Mouse (Mus musculus): ENCODE measurements at regions not wholly inside any gene's neighbourhood (a gene's known extent, or its start where the extent isn't known, plus 50 kb on each side); places are given as distances from the start of the nearest gene placed in this dataset.
"Not testable (repeated sequence)": the region's sequence is repeated elsewhere in the genome, so short reads cannot be mapped to it uniquely, and the experiment has no call there.

DNA sequence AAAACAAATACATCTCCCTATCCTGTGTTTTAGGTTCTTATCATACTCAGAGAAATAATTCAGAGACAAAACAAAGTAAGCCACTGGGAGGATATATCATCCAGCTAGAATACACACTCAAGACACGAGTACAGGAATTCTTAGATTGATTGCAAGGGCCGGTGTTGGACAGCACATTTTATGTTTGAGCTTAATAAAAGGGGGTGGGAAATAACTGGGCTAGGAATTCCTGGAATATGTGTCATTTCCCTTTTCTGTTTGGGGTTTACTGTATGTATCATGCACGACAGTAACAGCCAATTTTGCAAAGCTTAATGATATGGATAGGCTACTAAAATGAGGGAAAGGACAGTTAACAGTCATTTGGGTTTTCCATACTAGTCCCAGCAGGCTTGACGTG, 158.1 kb upstream of the Fundc1 start:
- no peak overlapping the region for H3ac ChIP-seq (ENCODE audit: control insufficient read depth, insufficient read length)
- H3K36me3 ChIP-seq (ENCODE audit: control insufficient read depth, insufficient read depth), result no peaks in the 10 kb centered on the region
- no peaks in the 10 kb centered on the region for H3K79me2 ChIP-seq (ENCODE audit: control insufficient read depth, insufficient read depth)
- H3K27me3 ChIP-seq (ENCODE audit: control insufficient read depth, insufficient read depth, insufficient read length), result no peaks in the 10 kb centered on the region
- no peak overlapping the region for H3K4me3 ChIP-seq
- TF ChIP-seq MYOG (IDR thresholded peaks at IDR 0.05; ENCODE audit: control insufficient read depth in 1 of 3, insufficient read depth in 1 of 3, insufficient read length in 2 of 3, low read depth in 2 of 3) (no peak), CEBPB (IDR thresholded peaks at IDR 0.05; ENCODE audit: insufficient read depth, poor library complexity, severe bottlenecking) (no peak), REST (IDR thresholded peaks at IDR 0.05; ENCODE audit: insufficient read depth, insufficient read length) (no peak), SRF (IDR thresholded peaks at IDR 0.05; ENCODE audit: control insufficient read depth, insufficient read length, low read depth) (no peak)
- H3K4me2 ChIP-seq (ENCODE audit: low read depth), result peak overlapping the region; percentile 44

DNA sequence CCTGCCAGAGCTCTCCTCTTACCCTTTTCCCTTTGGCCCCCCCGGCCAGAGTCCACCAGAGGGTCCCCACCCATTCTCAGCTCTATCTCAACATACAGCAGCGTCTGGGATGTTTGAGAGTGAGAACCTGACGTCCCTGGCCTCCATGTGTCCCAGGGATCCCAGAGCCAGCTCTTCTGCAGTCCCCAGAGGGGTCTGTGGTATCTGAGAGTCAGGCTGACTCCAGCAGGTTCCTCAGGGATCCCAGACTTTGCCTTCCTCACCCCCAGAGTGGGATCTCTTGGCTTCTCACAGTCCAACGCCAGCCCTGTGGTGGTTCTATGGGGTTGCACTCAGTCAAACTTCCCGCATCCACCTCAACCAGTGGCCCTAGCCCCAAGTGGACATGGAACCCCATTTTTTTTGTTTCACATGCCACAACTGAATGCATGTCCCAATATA, 153.7 kb upstream of the Fundc1 start:
- Histone ChIP-seq H3ac (ENCODE audit: control insufficient read depth, insufficient read length) (no peak overlapping the region), H3K27me3 (ENCODE audit: control insufficient read depth, insufficient read depth, insufficient read length) (no peaks in the 10 kb centered on the region), H3K79me2 (ENCODE audit: control insufficient read depth, insufficient read depth) (no peaks in the 10 kb centered on the region), H3K4me3 (no peak overlapping the region), H3K36me3 (ENCODE audit: control insufficient read depth, insufficient read depth) (no peaks in the 10 kb centered on the region), H3K4me2 (ENCODE audit: low read depth) (no peak overlapping the region)
- TF ChIP-seq MYOG (IDR thresholded peaks at IDR 0.05; ENCODE audit: control insufficient read depth in 1 of 3, insufficient read depth in 1 of 3, insufficient read length in 2 of 3, low read depth in 2 of 3) (no peak), TCF12 (IDR thresholded peaks at IDR 0.05; ENCODE audit: insufficient read depth, poor library complexity, severe bottlenecking) (no peak), E2F4 (IDR thresholded peaks at IDR 0.05; ENCODE audit: insufficient read depth) (no peak), MAX (IDR thresholded peaks at IDR 0.05; ENCODE audit: low read depth) (no peak), REST (IDR thresholded peaks at IDR 0.05; ENCODE audit: insufficient read depth, insufficient read length) (no peak), MYOD1 (IDR thresholded peaks at IDR 0.05; ENCODE audit: control insufficient read depth in 1 of 3, insufficient read length in 2 of 3, low read depth in 2 of 3) (no peak), CEBPB (IDR thresholded peaks at IDR 0.05; ENCODE audit: insufficient read depth, poor library complexity, severe bottlenecking) (no peak), SRF (IDR thresholded peaks at IDR 0.05; ENCODE audit: control insufficient read depth, insufficient read length, low read depth) (no peak)

DNA sequence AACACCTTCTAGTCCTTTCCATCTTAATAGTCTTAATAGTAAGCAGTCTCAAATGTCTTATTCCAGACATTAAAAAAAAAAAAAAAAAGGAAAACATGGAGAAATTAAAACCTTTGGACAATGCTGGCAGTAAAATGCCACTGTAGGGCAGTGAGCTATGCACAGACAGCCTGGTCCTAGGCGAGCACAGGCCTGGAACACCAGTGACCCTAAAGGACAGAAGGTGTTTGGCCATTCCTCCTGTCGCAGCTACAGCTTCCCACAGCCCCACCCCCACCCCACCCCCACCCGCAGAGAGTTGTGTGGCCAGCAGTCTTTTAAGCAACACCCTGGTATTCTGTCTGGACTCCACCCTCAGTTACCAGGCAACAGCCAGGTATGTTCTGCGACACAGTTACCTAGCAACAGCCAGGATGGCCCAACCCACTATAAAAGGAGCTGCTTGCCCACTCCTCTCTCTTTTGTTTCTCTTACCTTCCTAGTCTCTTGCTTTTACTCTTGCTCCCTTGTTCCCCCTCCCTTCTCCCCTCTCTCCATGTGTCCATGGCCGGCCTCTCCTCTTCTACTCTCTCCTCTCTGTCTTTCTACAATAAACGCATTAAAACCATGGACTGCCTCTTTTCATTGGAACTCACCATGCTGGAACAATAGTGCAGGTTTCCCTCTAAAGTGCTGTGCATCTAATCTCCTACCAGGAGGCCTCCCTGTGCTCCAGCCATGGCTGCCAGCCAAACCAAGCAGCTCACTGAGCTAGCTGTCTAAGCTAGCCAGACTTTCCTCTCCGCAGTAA, 153.1 kb upstream of the Fundc1 start:
- TF ChIP-seq POLR2AphosphoS2 (IDR thresholded peaks at IDR 0.05; ENCODE audit: insufficient read length, low read depth) (no peak), MYOG (IDR thresholded peaks at IDR 0.05; ENCODE audit: control insufficient read depth in 1 of 3, insufficient read depth in 1 of 3, insufficient read length in 2 of 3, low read depth in 2 of 3) (no peak), MAX (IDR thresholded peaks at IDR 0.05; ENCODE audit: low read depth) (no peak), SRF (IDR thresholded peaks at IDR 0.05; ENCODE audit: control insufficient read depth, insufficient read length, low read depth) (no peak), POLR2A (IDR thresholded peaks at IDR 0.05; ENCODE audit: insufficient read length, low read depth) (no peak), TCF3 (IDR thresholded peaks at IDR 0.05; ENCODE audit: insufficient read length, low read depth) (no peak), TCF12 (IDR thresholded peaks at IDR 0.05; ENCODE audit: insufficient read depth, poor library complexity, severe bottlenecking) (no peak), REST (IDR thresholded peaks at IDR 0.05; ENCODE audit: insufficient read depth, insufficient read length) (no peak), USF1 (IDR thresholded peaks at IDR 0.05; ENCODE audit: low read depth) (no peak)
- Histone ChIP-seq H3K79me2 (ENCODE audit: control insufficient read depth, insufficient read depth) (no peaks in the 10 kb centered on the region), H3ac (ENCODE audit: control insufficient read depth, insufficient read length) (no peak overlapping the region), H3K4me2 (ENCODE audit: low read depth) (no peak overlapping the region), H3K4me3 (no peak overlapping the region), H3K36me3 (ENCODE audit: control insufficient read depth, insufficient read depth) (no peaks in the 10 kb centered on the region), H3K27me3 (ENCODE audit: control insufficient read depth, insufficient read depth, insufficient read length) (no peaks in the 10 kb centered on the region)

DNA sequence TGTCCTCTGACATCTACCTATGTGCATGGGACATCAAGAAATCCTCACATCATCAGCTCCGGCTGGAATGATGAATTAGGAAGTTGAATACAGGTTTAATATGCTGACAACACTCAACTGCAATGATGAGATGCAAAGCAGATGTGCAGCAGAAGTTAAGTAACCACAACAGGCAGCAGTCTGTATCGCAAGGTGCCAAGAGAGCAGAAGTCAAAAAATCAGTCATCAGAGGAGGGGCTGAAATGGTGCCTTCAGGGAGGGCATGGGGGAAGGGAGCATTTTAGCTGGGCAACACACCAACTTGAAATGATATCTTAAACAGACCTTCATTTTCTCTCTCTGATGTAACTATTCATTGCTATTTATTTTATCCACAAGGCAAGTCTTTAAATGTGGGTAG, 152.3 kb upstream of the Fundc1 start:
- H3K36me3 ChIP-seq (ENCODE audit: control insufficient read depth, insufficient read depth), result no peaks in the 10 kb centered on the region
- TF ChIP-seq POLR2A (IDR thresholded peaks at IDR 0.05; ENCODE audit: insufficient read length, low read depth) (no peak), USF1 (IDR thresholded peaks at IDR 0.05; ENCODE audit: low read depth) (no peak), E2F4 (IDR thresholded peaks at IDR 0.05; ENCODE audit: insufficient read depth) (no peak), TCF3 (IDR thresholded peaks at IDR 0.05; ENCODE audit: insufficient read length, low read depth) (no peak), MAX (IDR thresholded peaks at IDR 0.05; ENCODE audit: low read depth) (no peak), POLR2AphosphoS2 (IDR thresholded peaks at IDR 0.05; ENCODE audit: insufficient read length, low read depth) (no peak), REST (IDR thresholded peaks at IDR 0.05; ENCODE audit: insufficient read depth, insufficient read length) (no peak)
- no peaks in the 10 kb centered on the region for H3K27me3 ChIP-seq (ENCODE audit: control insufficient read depth, insufficient read depth, insufficient read length)
- H3K79me2 ChIP-seq (ENCODE audit: control insufficient read depth, insufficient read depth), result no peaks in the 10 kb centered on the region
- H3K4me3 ChIP-seq, result no peak overlapping the region
- no peak overlapping the region for H3K4me2 ChIP-seq (ENCODE audit: low read depth)
- H3ac ChIP-seq (ENCODE audit: control insufficient read depth, insufficient read length), result no peak overlapping the region

DNA sequence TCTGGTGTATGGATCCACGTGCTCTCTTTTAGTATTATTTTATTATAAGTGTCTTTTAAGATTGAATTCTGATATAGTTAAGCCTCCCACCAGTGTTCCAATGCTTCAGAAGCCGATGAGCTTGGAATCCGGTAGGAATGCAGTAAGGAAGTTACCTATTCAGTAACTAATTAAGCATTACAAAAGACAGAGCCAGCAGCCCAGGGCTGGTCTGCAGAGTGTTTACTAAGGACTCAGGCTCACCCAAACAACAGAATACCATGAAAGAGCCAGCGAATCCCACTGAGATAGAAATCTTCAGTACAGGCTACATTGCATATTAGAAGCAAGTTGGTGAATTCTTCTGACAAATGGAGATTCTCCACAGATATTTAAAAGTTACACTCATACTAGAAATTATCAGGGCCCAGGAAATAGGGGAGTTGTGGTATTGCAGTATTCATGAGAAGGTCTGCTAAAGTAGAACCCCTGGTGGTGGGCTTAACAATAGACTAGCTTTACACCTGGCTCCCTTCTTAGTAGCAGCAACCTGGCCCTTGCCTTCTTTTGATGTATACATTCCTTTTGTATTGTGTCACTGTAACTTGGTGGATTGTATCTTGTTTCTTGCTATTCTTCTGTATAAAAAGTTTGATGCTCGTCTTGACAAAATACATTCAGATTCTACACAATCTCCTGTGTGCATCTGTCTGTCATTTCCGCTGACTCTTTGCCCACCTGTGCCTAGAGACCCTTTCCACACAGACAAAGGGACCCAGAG, 149.9 kb upstream of the Fundc1 start:
- not testable (repeated sequence) for H3K79me2 ChIP-seq (ENCODE audit: control insufficient read depth, insufficient read depth); H3K36me3 ChIP-seq (ENCODE audit: control insufficient read depth, insufficient read depth); H3K4me3 ChIP-seq; H3ac ChIP-seq (ENCODE audit: control insufficient read depth, insufficient read length); H3K4me2 ChIP-seq (ENCODE audit: low read depth); H3K27me3 ChIP-seq (ENCODE audit: control insufficient read depth, insufficient read depth, insufficient read length)

All from myocyte (in vitro differentiated cells).